Mouse (Mus musculus) retina, postnatal 7 days (tissue): Measurements from ENCODE around the gene Pakap.

Experiments
- DNase-seq: peaks from one replicate; pipeline ENCODE4 v3.0.0-alpha.2; 2012; ENCODE audit warnings: low read depth, low spot score

The Pakap gene

GRCm38 (mm10) chr4:57798286-57799018 is 230.5 kb downstream of the Pakap start:
- no peak for DNase-seq

GRCm38 (mm10) chr4:57799297-57799696 is 231.3 kb downstream of the Pakap start:
- DNase-seq: no peak

- DNase-seq: no peak
Observed at GRCm38 (mm10) chr4:57801239-57801638, 233.3 kb downstream of the Pakap start.

- DNase-seq: no peak
Observed at GRCm38 (mm10) chr4:57801986-57802385, 234.0 kb downstream of the Pakap start.

GRCm38 (mm10) chr4:57802411-57802810 is 234.4 kb downstream of the Pakap start:
- no peak for DNase-seq

- no peak for DNase-seq
Observed at GRCm38 (mm10) chr4:57804902-57805301, 236.9 kb downstream of the Pakap start.

GRCm38 (mm10) chr4:57809449-57809848 is 241.5 kb downstream of the Pakap start:
- no peak for DNase-seq

- no peak for DNase-seq
Observed at GRCm38 (mm10) chr4:57812075-57812474, 244.1 kb downstream of the Pakap start.

- DNase-seq: no peak
Observed at GRCm38 (mm10) chr4:57812916-57813575, 245.1 kb downstream of the Pakap start.

GRCm38 (mm10) chr4:57813576-57813945 is 245.6 kb downstream of the Pakap start:
- DNase-seq: no peak

- DNase-seq: no peak
Observed at GRCm38 (mm10) chr4:57815355-57815754, 247.4 kb downstream of the Pakap start.

- no peak for DNase-seq
Observed at GRCm38 (mm10) chr4:57816146-57816545, 248.2 kb downstream of the Pakap start.

- no peak for DNase-seq
Observed at GRCm38 (mm10) chr4:57820839-57821374, 252.9 kb downstream of the Pakap start.

- no peak for DNase-seq
Observed at GRCm38 (mm10) chr4:57821556-57822356, 253.8 kb downstream of the Pakap start.

- no peak for DNase-seq
Observed at GRCm38 (mm10) chr4:57822641-57823040, 254.7 kb downstream of the Pakap start.

- no peak for DNase-seq
Observed at GRCm38 (mm10) chr4:57824626-57825240, 256.8 kb downstream of the Pakap start.

GRCm38 (mm10) chr4:57826272-57826671 is 258.3 kb downstream of the Pakap start:
- no peak for DNase-seq

- DNase-seq: no peak
Observed at GRCm38 (mm10) chr4:57829131-57829530, 261.2 kb downstream of the Pakap start.

- no peak for DNase-seq
Observed at GRCm38 (mm10) chr4:57829740-57830139, 261.8 kb downstream of the Pakap start.

- no peak for DNase-seq
Observed at GRCm38 (mm10) chr4:57832318-57832717, 264.3 kb downstream of the Pakap start.

- DNase-seq: no peak
Observed at GRCm38 (mm10) chr4:57833060-57833459, 265.1 kb downstream of the Pakap start.

GRCm38 (mm10) chr4:57834141-57834540 is 266.2 kb downstream of the Pakap start:
- no peak for DNase-seq
